Mouse (Mus musculus) adrenal gland, adult 2 months (tissue): ENCODE measurements around the gene Cyth2. TPM values are rescaled to one million over a fixed set of nuclear protein-coding genes. Genes with fewer than 3 reads are reported as not detected.
A peak's percentile ranks its signal among the peaks of the same experiment; 100 is the strongest.

Source experiments
- DNase-seq: peaks from one replicate; pipeline ENCODE4 v3.0.0; 2021
- polyA plus RNA-seq: library from polyadenylated mRNA; depleted of rRNA; stranded (reverse); fragments of >200 nt; gene quantifications from 2 replicates; pipeline ENCODE4 v1.2.3, GENCODE M21; 2012
- total RNA-seq, 2 experiments: library from RNA; stranded (reverse); gene quantifications; 2 replicates each; pipeline ENCODE4 v1.2.3; 2021

Cyth2 gene
- total and polyA plus RNA-seq, 3 experiments = 127 to 170 (median 129) TPM

DNA sequence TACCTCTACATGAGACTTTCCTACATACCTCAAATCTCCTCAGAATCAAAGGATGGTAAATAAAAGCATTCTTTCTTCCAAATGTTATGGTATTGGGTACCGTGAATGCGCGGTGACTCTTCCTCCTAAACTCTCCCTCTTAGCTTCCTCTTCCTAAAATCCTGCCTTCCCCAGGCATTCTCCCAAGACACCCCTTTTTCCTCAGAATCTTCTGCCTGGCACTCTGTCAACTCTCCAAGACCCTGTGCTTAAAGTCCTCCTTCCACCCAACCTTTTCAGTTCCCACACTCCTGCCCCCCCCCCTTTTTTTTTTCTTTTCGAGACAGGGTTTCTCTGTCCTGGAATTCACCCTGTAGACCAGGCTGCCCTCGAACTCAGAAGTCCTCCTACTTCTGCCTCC lies 460 bp upstream of the Cyth2 start:
- DNase-seq = no peak

DNA sequence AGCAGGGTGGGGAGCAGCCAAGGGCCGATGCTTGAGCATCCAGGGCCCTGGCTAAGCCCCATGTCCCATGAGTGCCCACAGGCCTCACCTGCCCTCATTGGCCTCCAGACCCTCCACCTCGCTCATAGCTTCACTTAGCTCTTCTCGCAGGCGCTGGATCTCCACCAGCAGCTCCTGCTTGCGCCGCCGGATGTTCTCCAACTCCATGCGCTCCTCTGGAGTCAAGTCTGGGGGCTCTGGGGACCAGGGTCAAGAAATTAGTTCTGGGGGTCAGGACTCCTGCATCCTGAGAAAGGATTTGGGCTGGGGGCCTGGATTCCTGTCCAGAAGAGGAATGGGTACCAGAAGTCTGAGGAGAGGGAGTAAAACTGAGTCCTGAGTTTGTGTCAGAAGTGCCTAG lies 1.5 kb downstream of the Cyth2 start:
- DNase-seq = no peak

DNA sequence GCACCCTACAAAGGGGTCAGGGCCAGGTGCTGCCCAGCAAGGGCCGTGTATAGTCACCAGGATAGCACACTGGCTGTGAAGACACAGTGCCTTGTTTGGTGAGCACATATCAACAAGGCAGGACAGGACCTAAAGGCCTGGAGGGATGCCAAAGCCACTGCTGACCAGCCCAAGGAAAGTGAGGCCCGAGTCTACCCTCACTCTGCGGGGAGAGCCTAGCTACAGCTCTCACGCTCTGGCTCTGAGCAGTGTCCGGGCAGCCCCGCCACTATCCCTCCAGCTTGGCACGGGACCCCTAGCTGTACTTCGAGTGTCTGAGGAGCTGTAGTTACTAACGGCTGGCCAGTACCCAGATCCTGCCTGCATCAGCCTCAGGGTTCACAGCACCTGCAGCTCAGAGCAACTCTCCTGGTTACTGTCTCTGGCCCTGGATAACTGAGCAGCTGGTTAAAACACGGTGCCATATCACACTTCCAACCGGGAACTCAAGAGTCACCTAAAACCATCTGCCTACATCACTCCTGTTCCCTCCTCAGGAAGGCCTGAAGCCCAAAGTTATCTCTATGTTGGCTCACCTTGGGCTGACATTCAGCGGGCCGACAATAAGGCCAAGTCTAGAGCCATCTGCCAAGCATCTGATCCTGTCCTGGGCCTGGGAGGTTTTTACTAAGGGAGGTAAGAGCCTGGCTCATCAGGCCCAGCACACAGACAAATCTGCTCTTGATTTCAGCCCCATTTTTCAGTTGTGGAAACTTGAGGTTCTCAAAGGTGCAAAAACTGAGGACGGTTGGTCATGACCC lies 4.9 kb downstream of the Cyth2 start:
- no peak for DNase-seq

DNA sequence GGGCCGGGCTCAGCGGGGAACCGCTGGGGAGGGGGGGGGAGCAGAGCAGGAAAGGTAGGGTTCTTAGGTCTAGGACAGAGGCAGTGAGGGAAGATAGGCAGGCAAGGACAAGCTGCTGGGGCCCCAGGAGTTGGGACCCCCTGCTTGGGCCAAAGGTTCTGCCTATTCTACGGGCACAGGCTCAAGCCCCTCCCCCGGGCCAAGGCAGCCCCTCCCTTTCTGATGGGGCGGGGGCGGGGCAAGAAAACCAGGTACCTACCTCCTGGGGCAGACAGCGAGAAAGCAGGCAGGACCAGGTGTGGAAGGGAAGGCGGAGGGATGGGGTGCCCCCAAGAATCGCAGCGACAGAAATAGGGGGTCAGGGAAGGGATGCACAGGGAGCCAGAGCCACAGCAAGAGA lies 5.9 kb downstream of the Cyth2 start:
- no peak for DNase-seq

DNA sequence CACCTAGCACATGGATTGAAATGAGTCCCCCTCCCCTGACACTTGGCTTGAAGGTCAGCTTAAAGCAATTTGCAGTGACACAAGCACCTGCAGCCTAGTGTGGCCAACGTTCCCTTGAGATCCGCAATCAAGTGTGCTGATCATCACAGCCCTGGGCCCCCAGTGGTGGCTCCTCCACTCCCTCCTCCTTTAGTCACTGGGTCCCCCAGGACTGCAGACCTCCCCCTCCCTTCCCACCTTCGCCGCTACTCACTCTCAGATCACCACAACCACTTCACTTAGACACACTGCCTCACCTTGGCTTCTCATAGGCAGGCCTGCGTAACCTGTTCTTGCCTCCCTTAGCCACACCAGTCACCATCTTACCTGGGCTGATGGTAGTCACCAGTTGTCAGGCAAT lies 8.4 kb downstream of the Cyth2 start:
- DNase-seq = no peak

DNA sequence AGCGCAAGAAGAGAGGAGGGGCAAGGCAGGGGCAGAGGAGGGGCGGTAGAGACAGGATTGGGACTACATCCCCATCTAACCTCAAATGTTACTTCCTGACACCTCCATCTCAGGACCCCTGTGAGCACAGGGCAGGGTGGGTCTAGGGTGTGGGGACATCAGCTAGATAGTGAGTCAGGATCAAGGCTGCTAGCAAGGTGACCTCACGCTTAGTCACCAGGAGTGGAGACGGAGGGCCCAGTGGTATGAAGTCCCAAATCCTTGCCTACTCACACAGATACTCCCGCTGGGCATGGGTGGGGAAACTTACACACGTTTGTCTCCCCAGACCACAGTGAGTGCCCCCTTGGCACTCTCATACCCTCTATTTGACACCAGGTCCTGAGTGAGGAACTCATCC lies 11.8 kb downstream of the Cyth2 start:
- DNase-seq = peak; percentile 86

DNA sequence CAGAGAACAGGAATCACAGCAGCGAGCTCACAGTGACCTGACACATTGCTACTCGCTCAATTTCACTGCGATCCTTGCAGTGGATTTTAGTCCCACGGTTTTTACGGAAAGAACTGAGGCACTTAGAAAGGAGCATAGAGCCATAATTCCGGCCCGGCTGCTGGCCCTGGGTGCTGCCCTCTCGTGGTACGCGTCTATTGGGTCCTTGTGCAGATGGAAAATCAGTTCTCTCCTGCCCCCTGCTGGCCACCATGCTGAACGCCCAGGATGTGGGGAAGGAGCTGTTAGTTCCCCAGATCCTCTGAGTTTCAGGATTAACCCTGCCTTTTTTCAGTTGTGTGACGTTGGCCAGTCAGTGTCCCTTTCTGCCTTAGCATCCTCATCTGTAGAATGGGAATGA lies 13.0 kb downstream of the Cyth2 start:
- DNase-seq = peak; percentile 93

DNA sequence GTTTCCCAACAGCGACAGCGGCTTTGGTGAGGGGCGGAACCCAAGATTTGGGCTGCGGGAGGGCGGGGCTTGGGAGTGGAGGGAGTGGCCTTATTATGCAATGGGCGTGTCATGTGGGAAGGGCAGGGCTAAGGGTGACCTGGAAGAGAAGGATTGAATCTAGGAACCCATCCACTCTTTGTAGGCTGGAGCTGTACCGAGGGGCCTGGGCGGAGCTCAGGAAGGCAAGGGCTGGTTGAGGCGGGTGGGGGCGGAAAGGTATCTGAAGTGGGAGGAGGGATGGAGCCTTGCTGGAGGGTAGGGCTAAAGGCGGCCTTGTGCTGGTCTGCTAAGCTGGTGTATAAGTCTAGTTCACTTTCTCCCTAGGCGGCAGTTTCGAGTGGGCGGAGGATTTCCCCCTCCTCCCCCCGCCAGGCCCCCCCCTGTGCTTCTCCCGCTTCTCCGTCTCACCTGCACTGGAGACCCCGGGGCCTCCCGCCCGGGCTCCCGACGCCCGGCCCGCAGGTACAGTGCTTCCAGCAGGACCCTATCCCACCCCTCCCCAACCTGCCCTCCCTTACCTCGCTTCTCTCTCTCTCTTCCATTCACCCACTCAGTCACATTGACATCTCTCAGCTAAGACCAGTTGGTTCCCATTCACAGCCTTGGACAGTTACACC lies 13.7 kb downstream of the Cyth2 start:
- DNase-seq = peak; percentile 71

DNA sequence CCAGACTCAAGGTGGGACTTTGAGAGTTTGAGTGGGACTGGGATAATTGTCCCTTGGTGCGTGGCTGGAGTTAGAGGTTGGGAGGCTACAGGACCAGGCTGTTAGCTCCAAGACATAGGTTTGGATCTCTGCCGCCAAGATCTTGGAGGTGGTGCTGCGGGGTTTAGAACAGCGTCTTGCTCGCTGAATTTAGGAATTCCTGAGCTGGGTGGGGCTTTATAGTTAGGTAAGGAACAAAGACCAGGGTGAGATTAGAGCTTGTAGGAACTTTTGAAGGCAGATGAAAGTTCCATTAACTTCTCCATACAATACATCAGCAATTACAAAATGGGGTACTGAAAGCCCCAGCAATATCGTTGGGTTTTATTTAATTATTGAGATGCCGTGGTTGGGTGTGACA lies 14.4 kb downstream of the Cyth2 start:
- DNase-seq = no peak

DNA sequence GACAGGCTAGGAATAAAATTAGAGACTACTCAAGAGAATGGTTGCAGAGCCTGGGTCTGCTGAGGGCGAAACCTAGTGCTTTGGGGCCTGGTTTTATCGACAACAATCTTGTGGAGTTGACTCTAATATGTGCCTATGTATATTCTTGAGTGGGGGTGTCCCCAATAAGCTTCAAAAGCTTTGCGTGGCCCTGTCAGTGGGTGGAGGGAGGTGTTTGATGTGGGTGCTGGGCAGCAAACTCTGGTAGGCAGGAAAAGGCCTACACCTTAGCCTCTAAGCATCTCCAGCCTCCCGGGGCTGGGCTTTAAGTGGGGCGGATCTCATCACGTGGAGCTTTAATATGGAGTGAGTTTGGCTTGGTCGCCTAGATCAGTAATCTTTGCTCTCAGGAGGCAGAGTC lies 15.4 kb downstream of the Cyth2 start:
- DNase-seq = no peak

DNA sequence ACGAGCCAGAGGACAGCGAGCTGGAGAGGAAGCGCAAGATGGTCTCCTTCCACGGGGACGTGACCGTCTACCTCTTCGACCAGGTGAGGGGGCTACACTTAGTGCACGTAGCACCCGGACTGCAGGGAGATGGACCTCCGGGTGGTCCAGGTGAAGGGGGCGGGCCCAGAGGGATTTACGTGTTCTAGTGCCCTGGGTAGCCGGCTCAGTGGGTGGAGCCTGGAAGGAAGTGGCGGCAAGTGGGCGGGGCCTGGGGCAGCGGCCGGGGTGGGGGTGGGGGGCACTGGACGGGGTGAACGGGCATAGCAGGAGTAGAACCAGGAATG lies 15.9 kb downstream of the Cyth2 start:
- DNase-seq = peak; percentile 62

DNA sequence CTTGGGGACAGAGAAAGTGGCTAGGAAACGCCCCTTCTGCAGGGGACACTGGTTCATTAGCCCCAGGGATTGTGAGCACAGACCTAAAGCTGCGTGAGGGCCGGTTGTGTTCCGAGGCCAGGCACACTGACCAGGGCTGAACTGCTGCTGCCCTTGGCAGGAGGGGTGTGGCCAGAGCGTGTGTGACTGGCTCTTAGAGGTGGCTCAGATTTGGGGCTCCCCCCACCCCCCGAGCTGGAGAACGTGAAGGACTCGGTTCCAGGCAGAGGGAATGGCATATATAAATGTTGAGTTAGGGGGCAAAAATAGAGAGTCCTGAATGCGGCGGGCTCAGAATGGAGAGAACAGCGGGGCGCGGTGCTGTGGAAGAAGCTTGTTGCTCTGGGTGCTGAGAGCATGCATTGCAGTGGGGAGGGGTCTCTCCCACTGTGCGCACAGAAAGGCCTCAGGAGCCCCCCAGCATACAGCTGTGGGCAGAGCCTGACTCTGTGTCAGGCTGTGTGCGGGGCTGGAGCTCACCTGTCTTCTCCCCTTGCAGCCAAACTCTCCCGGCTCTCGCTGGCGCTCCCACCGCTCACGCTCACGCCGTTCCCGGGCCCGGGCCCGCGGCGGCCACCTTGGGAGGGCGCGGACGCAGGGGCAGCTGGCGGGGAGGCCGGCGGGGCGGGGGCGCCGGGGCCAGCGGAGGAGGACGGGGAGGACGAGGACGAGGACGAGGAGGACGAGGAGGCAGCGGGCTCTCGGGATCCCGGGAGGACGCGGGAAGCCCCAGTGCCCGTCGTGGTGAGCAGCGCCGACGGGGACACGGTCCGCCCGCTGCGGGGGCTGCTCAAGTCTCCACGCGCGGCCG lies 16.5 kb downstream of the Cyth2 start:
- DNase-seq = peak; percentile 63

DNA sequence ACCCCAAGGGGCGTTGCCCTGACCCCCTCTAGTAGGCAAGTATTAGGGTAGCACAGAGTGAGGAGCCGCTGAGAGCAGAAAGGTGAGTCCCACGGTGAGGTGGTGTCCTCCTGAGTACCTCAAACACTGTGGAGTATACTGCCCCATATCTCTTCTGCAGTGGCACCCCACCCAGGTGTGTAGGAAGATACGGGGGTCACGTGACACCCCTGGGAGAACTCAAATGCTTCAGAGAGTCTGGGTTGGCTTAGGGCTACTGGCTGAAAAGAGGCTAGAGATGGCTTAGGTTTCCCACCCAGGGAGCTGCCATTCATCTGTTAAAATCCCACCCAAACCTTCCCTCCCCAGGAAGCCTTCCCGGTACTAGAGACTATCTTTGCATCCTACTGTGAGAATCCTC lies 17.4 kb downstream of the Cyth2 start:
- DNase-seq = no peak

DNA sequence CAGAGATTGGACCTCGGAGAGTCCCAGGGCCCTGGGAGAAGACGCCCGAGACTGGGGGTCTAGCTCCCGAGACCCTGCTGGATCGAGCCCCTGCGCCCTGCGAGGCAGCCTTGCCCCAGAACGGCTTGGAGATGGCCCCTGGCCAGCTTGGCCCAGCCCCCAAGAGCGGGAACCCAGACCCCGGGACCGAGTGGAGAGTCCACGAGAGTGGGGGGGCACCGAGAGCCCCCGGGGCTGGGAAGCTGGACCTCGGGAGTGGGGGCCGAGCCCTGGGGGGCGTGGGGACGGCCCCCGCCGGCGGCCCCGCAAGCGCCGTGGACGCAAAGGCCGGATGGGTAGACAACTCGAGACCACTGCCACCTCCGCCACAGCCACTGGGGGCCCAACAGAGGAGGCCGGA lies 19.4 kb downstream of the Cyth2 start:
- no peak for DNase-seq

DNA sequence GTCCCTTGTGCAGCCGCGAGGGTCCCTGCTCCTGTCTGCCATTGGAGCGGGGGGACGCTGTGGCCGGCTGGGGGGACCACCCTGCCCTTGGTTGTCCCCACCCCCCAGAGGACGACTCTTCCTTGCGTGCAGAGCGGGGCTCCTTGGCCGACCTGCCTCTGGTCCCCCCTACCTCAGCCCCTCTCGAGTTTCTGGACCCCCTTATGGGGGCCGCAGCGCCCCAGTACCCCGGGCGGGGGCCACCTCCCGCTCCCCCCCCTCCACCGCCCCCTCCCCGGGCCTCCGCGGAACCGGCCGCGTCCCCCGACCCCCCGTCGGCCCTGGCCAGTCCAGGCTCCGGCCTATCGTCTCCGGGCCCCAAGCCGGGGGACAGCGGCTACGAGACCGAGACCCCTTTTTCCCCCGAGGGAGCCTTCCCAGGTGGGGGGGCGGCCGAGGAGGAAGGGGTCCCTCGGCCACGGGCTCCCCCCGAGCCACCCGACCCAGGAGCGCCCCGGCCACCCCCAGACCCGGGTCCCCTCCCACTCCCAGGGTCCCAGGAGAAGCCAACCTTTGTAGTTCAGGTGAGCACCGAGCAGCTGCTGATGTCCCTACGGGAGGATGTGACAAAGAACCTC lies 20.3 kb downstream of the Cyth2 start:
- DNase-seq = no peak

DNA sequence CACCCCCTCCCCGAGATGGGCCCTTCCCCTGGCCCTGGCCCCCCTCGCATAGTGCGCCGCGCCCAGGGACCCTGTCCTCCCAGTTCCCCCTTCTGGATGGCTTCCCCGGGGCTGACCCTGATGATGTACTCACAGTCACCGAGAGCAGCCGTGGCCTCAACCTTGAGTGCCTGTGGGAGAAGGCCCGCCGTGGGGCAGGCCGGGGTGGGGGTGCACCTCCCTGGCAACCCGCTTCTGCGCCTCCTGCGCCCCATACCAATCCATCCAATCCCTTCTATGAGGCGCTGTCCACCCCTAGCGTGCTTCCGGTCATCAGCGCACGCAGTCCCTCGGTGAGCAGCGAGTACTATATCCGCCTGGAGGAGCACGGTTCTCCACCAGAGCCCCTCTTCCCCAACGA lies 21.1 kb downstream of the Cyth2 start:
- DNase-seq = peak; percentile 44

DNA sequence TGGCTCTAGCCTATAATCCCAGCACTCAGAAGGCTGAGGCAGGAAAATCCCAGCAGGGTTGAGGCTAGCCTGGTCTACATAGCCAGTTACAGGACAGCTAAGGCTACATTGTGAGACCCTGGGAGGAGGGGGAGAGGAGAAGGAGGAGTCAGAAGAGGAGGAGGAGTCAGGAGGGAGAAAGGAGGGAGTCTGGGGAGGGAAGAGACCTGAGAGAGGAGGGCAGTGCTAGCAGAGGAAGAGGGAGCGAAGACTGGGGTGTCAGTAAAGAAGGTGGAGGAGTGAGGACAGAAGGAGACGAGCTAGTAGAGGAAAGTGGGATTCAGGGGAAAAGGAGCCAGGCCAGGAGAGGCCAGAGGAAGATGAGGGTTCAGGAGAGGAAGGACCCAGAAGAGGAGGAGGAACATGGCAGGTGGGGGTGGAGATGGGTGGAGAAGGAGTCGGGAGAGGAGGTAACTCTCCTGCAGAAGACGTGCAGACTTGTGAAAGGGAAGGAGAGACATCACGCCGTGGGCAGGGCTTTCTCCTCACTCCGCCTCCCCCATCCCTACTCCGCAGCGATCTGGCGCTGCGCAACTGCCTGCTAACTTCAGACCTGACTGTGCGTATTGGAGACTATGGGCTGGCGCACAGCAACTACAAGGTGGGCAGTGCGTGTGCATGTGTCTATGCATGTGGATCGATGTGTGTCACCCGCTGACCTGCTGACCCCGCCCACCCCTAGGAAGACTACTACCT lies 22.5 kb downstream of the Cyth2 start:
- no peak for DNase-seq

DNA sequence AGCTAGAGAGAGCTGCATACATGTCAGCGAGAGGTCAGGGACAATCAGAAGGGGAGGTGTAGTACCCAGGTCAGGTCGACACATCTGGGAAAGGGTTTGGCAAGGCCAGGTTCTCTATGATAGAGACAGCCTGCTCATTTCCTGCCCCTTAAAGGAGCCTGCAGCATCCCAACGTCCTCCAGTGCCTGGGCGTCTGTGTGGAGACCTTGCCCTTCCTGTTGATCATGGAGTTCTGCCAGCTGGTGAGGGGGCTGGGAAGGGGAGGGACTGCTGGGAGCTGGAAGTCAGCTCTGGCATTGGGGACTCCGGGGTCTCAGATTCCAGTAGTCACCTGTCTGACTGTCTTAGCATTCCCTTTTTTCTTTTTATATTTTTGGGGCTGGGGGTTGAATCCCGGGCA lies 23.7 kb downstream of the Cyth2 start:
- DNase-seq = peak; percentile 58

DNA sequence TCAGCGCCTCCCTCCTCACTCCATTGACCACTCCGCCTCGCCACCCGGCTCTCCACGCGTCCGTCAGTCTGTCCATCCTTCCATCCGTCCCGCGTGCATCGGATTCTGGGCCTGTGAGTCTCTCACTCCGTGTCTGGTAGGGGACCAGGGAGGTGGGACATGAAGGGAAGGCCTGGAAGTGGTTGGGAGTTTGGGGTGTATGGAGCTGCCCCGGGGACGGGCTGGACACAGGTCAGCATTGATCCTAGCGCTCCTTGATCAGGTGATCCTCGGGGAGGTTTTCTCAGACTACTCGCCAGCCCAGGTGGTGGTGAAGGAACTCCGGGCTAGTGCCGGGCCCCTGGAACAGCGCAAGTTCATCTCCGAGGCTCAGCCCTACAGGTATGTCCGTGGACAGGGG lies 26.7 kb downstream of the Cyth2 start:
- DNase-seq = no peak

DNA sequence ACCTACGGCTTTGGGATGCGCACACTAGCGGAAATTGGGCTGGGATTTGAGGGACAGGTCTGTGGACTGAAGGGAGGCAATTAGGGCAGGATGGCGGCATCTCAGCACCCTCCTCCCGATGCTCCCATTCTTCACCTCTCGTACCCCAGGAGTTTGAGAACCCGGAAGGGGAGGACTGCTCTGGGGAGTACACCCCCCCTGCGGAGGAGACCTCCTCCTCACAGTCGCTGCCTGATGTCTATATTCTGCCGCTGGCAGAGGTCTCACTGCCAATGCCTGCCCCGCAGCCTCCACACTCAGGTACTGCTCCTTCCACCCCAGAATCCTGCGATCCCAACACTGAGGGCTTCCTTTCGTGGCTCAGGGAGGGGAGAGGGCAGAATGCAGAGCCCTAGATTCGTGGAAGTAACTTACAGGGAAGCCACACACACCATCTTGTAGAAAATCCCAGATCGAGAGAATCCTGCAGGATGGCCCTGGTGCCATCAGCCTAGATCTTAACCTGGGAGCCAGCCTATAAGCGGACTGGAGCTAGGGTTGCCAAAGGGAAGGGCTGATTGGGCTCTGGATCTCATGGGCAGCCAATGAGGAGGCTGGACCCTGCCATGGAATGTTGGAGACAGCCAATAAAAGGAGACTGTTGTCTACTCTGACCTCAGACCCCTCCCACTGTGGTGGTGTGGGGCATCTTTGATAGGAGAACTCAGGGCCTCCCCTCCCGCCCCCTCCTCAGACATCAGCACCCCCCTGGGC lies 27.5 kb downstream of the Cyth2 start:
- DNase-seq = no peak

DNA sequence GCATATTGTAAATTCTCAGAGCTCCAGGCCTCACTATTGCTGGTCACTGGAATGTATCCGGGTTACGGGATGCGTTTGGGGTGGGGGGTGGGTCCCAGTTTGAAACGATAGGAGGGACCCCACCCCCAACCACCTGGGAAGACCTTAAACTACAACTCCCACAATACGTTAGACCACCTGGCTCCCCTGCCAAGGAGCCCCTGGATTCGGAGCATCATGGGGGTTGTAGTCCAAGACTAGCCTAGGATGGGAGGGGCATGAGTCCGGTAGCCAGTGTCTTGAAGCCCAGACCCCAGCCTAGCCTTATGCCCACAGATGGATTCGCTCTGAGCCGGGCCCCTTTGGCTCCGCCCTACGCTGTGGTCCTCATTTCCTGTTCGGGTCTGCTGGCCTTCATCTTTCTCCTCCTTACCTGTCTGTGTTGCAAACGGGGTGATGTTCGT lies 28.2 kb downstream of the Cyth2 start:
- no peak for DNase-seq
